Mouse (Mus musculus) erythroblast, adult 5-6 weeks (primary cell): ENCODE data around the gene Elavl3. TPM values are rescaled to one million over a fixed set of nuclear protein-coding genes. Genes with fewer than 3 reads are reported as not detected.

Experiments used
- ATAC-seq: replicated peaks from 2 replicates; pipeline ENCODE4 v1.8.0; 2016; ENCODE audit warnings: moderate number of reproducible peaks, mild to moderate bottlenecking, moderate TSS enrichment, inconsistent platforms; ENCODE audit not compliant: poor library complexity, low FRiP score, severe bottlenecking
- total RNA-seq, 2 experiments: library from RNA; stranded (forward) in 1 of 2; stranded (reverse) in 1 of 2; fragments of 150-400 nt in 1 of 2; fragments of 200-764, 138-1000 nt in 1 of 2; gene quantifications; 2 replicates each; pipeline versions ENCODE4 v1.2.3 to v1.2.4; 2015 to 2017; ENCODE audit warnings: low replicate concordance in 2 of 2

Elavl3 gene
- total RNA-seq, 2 experiments from 2014 or later, result not detected

DNA sequence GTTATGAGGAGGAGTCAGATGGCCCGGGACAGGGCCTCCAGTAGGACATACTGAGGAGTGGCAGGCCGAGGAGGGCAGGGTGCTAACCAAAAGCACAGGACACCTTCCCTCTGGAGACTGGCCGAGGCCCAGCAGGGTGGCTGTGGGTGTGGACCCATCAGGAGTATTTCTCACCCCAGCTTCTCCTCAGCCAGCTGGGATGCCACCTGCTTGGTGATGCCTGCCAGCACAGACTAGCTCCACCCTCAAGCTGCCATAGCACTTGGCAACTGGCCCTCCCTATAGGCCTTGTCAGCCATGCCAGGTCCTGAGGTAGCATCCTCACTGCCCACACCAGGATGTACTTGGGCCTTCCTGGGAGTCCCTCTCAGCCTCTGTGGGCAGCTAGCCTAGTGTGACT lies 12.5 kb upstream of the Elavl3 start:
- ATAC-seq, result no peak

DNA sequence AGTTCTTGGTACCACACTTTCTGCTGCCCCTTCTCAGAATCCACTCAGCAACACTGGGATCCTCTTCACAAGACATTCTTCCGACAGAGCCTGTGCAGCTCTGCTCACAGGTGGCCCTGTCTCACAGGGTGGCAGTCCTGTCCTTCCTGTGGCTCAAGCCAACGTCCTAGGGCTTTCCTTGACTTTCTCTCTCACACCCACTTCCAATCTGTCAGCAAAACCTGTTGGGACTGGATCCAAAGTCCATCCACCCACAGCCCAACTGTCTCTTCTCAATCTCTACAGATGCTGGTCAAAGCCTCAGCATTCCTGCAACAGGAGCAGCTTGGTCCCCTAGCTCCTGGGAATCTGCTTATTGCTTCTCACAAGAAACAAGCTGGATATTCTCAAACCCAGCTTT lies 9.5 kb upstream of the Elavl3 start:
- ATAC-seq, result no peak

DNA sequence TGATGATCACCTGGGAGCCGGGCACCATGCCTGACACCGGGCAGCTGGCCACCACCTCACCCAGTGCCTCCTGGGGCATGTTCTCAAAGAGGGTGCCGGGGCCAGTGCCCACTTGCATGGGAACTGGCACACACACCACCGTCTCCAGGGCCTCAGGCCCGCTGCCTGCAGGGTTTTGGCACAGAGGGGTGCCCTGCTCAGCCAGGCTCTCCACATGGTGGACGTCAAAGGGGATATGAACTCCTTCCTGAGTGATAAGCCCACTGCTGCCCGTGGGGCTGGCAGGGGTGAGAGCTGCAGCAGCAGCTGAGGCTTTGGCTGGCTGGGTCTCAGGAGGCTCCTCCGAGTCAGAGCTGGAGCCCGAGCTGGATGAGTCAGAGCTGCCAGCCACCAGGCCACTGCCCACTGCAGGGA lies 6.2 kb upstream of the Elavl3 start:
- ATAC-seq, result no peak

DNA sequence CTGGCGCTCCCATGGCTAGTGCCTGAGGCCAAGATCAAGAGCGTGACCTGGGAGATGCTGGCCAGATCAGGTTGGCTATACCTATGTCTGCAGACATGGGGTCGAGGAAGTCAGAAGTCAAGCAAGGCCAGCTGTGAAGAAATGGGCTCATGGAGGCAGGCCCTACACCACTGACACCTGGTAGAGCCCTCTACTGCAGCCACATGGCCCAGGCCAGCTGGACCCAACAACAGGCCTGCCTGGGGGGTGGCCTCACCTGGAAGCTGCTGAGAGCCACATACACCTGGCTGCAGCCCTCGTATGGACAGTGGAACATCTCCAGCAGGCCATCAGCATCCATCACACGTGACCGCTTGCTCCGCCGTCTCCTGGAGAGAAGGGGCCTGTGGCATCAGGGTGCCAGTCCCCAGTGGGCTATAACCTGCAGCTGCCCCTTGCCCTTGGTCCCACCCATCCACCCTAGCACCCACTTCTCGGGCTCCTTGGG lies 5.3 kb upstream of the Elavl3 start:
- ATAC-seq, result no peak

DNA sequence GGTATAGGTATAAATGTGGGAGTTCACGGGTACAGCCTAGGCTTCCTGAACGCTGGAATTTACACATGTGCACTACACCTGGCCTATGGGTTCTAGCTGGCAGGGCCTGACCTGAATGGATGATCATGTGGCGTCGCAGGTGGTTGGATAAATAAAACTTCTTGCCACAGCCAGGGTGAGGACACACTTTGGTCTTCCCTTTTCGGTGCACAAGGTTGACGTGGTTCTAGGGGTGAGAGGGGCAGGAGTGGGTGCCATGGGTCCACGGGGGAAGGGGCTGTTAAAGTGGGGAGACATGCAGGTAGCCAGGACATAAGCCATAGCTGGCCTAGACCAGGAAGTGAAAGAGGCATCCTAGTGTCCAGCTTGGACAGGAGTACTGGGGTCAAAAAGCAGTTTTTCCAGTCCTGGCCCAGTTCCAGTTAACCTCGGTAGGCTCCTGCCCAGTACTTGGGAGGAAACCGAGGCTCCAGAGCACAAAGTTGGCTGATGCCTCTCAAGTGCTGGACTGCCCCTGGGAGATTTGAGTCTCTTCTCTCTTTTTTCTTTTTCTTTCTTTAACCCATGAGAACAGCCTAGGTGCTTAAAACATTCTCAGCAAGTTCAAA lies 4.6 kb upstream of the Elavl3 start:
- ATAC-seq, result no peak

DNA sequence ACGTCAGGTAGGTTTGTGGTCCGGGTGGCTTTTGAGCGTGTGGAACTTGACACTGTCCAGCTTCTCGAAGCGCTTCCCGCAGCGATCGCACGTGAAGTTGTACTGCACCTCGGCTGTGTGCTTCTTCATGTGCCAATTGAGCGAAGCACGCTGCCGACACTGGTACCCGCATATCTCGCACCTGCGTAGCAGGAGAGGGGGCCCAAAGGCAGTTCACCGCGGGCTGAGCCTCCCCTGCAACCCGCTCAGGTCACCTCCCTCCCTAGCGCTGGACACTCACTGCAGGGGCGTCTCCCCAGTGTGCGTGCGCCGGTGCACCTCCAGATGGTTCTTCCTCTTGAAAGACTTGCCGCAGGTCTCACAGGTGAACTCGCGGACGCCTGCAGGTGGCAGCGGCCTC lies 3.9 kb upstream of the Elavl3 start:
- ATAC-seq, result no peak

DNA sequence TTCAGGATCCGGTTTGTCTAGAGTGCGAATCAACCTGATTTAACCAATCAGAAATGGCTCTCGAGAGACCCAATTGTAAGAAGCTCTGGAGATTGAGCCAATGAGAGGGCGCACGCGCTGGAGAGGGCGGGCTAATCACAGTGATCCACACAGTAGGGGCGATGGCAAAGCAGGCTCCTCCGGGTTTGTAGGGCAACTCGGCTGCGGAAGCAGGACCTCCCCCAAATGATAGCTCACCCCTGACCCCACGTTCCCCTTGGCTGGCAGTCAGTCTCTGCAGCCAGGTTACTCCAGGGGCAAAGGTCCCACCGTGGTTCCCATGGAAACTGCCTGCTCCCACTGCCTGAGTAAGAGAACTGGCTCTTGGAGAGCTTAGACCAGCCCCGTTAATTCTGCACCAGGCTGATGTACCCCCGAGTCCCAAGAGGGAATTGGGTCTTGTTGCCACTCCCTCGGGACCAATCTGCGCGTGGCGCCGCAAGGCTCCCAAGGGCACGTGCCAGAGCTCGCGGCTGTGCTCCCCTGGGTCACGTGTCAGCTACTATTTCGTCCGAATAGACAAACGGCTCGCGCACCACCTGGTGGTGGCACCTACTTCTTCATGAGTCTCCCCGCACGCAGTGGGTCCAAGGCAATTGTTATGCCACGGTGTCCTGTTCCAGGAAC lies 2.7 kb upstream of the Elavl3 start:
- ATAC-seq, result peak; percentile 60

DNA sequence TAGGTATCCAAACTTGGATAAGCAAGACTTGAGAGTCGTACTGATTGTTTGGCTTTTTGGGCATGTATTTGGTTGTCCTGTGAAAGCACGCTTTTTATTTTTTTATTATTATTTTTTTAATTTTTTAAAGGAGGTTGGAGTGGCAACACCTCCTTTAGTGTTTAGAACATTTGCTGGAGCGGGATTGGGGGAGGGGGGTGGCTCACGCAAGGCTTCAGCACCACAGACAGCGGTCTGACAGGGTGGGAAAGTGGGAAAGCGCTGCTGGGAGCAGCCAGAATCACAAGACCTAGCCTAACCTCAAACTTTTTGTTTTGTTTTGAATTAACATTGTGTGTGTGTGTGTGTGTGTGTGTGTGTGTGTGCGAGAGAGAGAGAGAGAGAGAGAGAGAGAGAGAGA lies 1.8 kb upstream of the Elavl3 start:
- ATAC-seq, result no peak

DNA sequence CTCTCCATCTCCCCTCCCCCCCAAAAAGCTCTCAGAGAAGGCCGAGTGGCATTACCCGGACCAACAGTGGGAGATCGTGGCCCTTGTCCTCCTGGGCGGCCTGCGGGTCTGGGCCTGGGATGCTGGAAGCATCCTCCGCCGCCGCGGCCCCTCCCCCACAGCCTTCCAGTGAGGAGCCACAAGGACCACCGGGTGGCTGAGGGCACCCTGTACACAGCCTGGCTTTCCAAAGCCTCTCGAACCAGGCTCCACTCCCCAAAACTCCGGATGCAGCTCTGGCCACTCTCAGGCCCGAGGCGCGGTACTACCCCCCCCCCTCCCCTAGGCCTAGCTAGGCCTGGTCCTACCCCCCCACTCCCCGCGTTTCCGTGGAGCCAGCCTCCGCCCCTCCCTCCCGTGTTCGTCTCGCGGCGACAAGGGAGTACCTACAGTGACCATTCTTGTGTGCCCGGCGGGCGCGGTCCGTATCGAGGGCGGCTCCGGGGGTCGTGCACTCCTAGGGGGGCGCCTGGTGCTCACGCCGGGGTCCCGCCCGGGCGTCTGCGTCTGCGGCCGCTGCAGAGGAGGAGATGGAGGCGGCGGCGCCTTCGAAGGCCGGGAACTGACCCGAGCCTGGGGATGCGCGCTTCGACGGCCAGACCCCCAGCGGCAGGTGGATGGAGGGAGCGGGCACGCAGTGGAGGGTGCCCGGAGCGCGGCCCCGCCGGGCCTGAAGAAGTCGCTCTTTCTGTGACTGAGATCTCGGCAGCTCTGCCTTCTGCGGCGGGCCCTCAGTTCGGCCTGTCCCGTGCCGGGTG lies 464 bp downstream of the Elavl3 start:
- no peak for ATAC-seq

DNA sequence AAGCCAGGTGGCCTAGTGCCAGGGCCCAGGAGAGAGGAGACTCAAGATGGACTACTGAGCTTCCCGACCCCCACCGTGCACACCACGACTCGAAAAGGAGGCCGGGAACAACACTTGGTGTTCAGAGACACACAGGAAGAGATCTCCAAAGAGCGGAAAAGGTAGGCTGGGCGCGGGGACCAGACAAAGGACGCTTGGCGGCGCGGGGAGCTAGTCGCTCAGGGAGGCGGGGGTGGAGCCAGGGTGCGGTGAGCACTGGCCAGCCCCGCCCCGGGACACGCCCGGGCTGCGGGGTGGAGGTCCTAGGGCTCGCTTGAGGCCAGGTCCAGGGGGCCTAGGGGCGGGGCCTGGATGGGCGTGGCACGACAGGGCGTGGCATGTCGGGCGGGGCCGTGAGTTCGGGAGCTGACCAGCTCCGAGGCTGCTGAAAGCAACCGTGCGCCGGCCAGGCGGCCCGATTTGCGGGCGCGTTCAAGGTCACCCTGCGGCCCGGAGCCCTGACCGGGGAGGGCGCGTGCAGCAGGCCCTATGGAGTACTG lies 1.4 kb downstream of the Elavl3 start:
- ATAC-seq, result no peak

DNA sequence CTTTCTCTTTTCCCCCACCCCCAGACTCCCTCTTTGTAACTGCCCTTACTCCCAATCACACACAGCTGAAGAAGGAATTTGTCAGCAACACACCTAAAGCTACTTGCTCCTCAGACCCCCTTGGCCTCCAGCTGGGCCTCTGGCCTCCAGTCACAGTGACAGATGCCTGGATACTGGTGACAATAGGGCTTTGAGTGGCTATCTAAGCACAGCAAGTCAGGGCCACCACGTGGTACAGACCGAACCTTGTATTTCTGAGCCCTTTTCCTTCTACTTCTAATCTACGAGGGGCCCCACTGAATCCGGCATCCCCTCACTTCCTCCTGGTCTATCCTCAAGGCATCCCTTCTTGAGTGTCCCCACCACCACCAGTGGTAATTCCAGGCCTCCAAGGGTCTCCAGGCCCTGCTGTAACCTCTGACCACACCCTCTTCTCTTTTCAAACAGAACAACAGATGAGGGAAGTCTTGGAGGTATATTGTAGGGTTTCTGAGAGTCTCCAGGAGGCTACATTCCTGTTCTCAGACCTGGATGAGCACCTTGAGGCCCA lies 2.0 kb downstream of the Elavl3 start:
- ATAC-seq, result no peak

DNA sequence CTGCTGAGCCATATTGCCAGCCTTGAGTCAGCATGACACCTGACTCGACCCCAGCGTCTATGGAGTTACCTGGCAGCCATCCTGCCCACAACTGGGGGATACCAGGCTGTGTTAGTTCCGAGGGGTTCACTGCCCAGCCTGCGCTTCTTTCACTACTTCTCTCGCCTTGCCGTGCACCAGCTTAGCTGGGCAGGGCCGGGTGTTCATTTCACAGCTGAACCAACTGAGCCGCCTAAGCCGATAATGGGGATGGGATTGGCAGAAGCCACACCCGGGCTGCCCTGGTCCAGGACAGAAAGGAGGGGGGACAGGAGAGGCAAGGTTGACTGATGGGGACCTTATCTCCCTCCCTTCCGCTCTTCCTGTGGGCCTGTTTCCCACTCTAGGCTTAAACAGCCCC lies 2.5 kb downstream of the Elavl3 start:
- no peak for ATAC-seq

DNA sequence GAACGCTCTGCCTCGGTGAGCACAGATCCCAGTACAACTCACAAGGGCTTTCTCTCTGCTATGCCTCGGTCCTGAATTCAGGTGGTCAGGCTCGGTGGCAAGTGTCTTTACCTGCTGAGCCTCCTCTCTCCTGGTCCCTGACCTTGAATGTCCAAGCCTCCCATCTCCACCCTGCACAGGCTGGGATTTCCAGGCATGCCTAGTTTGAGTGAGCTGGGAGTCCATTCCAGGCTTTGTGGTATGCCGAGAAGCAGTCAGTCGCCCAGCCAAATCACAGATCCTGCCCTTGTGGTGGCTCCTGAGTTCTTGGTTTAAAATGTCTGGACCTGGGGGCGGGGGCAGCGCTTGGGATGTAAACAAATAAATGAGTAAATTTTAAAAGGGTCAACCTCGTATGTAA lies 4.5 kb downstream of the Elavl3 start:
- no peak for ATAC-seq

DNA sequence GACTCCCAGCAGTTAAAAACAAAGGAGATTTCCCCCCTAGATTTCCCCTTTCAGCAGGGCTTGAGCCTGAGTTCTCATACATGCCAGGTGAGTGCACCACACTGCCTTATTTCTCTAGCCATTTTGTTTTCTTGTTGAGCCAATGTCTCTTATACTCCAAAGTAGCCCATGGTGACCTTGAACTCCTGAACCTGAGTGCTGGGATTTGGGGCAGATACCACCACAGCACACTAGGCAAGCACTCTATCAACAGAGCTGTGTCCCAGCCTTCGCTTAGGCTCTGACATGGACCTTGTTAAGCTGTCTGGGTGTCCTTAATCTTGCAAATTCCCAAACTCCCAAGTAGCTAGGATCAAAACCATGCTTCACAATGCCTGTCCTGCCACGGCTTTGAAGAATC lies 10.0 kb downstream of the Elavl3 start:
- ATAC-seq, result no peak

DNA sequence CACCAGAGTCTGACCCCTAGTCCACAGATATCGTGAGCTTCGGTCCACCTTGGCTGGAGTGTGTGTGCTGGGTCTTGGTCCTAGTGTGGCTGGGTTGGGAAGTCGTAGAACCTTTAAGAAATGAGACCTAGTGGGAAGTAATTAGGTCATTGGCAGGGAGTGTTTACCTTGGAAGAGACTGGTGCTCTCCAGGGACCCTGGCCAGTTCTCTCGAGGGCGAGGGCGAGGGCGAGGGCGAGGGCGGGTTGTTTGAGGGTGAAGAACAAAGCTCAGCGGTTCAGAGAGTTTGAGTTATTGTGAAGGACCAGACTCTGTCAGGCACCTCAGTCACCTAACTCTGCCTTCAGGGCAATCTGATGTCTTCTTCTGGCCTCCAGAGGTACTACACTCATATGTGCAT lies 14.0 kb downstream of the Elavl3 start:
- no peak for ATAC-seq

DNA sequence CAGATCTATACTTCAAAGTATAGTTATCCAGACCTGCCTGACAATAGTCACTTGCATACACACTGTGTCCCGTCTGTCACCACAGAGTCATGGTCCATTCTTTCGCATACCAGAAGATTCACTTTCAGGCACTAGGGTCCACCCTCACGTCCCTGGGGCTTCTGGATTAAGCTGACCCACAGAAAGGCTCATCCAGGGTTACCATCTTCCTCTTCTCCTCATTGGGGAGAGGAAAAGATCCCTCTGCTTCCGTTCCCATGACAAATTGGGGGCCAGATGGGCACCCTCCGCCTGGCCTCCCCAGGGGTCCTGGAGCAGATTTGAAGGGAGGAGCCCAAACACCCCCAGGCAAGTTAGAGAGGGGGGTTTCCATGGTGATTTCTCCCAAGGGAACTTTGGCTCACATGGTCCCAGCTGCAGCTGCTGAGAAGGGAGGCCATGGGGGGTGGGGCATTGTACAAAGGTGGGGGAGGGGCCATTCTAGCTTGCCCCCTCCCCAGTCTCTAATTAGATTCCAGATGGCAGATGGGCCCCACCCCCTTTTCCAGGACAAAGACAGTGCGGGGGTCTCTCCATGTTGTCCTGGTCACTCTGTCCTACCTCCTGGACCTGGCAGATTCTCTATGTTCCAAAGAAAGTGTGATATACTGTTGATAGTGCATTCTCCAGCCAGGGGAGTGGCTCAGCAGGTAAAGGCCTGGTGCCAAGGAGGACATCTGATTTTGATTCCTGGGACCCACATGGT lies 16.4 kb downstream of the Elavl3 start:
- ATAC-seq, result no peak

DNA sequence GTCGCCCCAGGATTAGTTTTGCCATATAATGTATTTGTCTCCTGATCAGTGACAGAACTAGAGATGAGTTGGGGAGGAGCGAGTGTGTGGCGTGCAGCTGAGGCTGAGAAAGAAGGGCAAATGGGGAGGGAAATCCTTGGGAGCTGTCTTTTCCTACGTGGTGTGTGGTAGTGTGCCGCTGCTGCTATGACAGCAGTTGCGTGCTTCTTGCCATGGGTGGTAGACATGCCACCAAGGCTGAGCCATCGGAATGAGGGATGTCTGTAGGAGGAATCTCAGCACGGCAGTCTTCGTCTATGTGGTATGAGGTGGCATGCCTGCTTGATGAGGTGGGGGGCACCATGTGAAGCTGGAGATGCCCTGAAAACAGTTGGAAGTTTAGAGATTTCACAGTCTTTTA lies 21.4 kb downstream of the Elavl3 start:
- ATAC-seq, result no peak

DNA sequence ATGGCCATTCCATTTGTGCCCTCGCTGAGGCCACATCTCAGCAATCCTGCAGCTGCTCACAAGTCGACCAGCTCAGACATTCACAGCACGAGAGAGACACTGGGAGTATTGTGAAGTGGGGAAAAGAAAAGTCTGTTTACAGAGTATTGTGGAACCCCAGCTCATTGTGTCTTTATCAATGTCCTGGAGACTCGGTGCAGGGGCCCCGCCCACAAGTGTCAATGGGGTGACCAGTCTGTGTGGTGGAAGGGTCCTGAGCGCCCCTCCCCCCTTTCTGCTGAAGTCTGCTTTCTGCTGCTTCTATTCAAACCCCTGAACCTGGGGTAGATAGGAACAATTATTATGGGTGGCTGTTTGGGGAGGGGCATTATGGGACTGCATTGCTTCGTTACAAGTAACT lies 23.4 kb downstream of the Elavl3 start:
- ATAC-seq, result no peak

DNA sequence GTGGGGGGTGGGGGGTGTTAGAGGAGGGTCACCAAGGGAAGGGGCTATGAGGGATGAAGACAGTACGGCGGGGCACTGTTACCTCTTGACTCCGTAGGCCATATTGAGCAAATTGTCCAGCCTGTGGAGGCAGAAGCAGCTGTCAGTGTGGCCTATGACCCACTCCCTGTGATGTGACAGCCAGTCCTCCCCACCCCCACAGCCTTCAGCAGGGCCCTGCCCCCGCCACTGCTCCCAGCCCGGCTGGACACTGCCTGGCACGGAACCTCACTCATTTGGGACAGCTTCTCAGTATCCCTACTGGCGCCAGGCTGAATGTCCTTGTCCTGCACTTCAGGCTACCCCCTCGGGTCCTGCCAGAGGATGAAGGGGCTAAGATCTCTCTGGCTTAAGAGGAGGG lies 27.2 kb downstream of the Elavl3 start:
- no peak for ATAC-seq
